Mouse (Mus musculus): ENCODE measurements around the gene Vmn1r16.
"Not testable (repeated sequence)": the region's sequence is repeated elsewhere in the genome, so short reads cannot be mapped to it uniquely, and the experiment has no call there.

The Vmn1r16 gene

DNA sequence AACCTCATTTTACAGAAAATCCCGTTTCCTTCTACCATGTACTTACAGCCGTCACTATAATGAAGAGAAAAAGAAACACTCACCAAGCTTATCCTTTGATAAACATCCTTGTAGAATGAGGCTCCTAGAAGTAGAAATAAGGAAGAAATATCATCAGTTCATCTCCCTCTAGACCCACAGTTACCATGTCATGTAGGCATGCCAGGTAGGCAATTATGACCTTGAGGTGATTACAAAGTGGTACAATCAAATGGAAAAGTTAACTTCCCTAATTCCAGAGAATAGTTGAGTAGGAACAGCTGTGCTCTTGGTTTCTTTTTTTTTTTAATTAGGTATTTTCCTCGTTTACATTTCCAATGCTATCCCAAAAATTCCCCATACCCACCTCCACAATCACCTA, at the start of gene Vmn1r16:
TSS of gene Vmn1r16 (minus strand) at position 101 of the 400 bp plus-strand sequence.
- no peak for DNase-seq (ENCODE audit: low spot score in 2 of 2)

DNA sequence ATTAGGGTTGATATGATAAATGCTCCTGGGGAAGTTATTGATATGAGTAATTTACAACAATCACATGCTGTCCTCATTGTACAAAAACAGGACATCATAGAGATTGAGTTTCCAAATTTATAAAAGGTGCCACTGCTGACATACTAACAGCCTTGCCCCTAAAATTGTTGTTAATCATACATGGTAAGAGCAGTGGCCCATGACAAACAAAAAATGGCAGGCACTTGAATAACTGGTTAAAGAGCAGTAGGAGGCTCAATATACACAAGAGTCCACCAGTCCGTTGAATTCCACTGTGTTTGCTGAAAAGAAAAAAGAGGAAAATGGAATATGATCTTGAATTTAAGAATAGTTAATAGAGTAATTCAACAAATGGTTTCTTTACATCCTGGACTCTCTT, 38.2 kb upstream of the Vmn1r16 start:
- no peak for DNase-seq (ENCODE audit: low spot score in 2 of 2)

DNA sequence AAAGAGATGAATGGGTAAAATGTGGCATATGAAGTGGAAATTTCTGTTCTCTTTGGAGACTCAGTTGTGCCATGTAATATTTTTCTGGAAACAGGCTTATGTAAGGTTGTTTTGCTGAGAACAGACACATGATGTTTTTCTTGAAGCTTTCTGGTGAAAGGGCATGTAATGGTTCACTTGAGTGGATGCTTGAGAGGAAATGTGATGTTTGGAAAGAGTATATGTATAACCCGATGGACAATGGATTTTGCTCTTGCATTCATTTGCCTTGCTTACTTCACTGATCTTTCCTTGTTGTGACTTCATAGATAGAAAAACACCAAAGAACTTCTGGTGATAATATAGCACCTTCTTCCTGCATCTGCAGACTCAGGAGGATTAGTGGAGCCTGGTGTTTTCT, 36.6 kb upstream of the Vmn1r16 start:
- not testable (repeated sequence) for DNase-seq (ENCODE audit: low spot score in 2 of 2)

DNA sequence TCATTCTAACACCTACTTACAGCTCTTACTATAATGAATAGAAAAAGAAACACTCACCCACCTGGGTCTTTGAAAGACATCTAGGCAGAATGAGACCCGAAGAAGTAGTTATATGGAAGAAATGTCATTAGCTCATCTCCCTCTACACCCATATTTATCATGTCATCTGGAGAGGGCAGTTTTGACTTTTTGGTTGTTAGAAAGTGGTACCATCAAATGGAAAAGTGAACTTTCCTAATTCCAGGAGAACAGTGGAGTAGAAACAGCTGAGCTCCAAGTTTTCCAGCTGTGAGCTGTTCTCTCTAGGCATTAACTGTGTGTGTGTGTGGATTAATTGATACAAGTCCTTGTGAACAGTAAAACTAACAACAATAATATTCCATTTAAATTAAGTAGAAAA, 34.3 kb upstream of the Vmn1r16 start, which contains the start of gene Vmn1r17:
TSS of gene Vmn1r17 (minus strand) at position 101 of the 400 bp plus-strand sequence.
- DNase-seq (ENCODE audit: low spot score in 2 of 2), result no peak

DNA sequence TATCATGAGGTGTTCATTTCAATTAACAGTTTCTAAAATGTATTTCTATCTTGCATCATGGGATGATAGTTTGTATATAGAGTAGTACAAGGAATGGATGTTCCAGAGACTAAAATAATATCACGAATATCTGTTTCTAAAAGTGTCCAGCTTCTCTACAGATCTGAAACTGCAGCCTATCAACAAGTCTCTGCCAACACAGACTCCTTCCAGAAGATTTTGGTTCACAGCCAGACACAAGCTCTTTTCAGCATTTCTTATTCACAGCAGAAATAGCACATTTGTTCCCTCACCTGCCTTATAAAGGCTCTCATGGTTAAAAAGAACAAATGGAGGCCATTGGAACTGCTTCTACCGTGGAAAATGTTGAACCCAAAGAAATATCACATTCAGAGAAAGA, 27.6 kb upstream of the Vmn1r16 start:
- DNase-seq (ENCODE audit: low spot score in 2 of 2), result peak in 1 of 2 experiments; percentile 8

DNA sequence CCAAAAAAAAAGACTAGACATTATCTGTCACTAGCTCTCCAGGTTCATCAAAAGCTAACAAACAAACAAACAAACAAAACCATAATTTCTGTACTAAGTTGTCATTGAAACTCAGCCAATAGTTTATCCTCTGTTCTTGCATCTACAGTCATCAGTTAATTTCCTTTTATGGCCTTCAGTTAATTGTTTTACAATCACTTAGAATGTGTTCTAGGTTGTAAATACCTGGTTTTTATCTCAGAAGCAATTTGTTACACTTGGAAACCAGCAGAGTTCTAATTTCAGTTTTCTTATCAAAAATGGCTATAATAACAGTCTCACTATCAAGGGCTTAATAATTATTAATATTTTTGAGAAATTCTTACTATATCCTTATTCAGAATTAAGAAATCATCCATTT, 3.1 kb downstream of the Vmn1r16 start:
- no peak for DNase-seq (ENCODE audit: low spot score in 2 of 2)

DNA sequence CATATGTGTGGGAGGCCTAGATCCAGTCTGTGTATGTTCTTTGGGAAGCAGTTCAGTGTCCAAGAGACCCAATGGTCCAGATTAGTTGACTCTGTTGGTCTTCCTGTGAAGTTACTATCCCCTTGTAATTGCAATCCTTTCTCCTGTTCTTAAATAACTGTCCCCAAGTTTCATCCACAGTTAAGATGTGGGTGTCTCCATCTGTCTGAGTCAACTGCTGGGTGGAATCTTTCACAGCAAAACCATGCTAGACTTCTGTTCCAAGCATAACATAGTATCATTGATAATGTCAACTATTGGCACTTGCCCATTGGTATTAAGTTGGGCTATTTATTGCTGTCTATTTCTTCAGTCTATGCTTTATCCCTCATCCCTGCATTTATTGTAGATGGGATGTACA, 50.3 kb downstream of the Vmn1r16 start:
- DNase-seq (ENCODE audit: low spot score in 2 of 2), result no peak

DNA sequence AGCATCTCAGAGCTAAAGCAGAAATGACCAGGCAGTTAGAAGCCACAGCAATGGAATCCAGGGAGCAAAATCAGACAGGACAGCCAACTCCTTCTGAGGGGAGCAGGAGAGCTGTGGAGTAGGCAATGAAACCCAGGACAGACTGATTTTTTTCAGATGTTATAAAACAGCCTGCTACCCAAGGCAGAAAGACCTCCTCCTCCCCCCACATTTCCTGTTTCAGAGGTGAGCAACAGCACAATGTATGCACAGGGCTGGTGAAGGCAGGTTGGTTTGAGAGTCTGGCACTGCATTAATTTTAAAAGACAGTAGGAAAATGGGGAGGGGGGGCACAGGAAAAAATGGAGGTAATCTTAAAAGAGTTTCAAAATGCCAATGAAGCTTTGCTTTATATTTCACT, 56.8 kb downstream of the Vmn1r16 start:
- DNase-seq (ENCODE audit: low spot score in 2 of 2), result no peak

DNA sequence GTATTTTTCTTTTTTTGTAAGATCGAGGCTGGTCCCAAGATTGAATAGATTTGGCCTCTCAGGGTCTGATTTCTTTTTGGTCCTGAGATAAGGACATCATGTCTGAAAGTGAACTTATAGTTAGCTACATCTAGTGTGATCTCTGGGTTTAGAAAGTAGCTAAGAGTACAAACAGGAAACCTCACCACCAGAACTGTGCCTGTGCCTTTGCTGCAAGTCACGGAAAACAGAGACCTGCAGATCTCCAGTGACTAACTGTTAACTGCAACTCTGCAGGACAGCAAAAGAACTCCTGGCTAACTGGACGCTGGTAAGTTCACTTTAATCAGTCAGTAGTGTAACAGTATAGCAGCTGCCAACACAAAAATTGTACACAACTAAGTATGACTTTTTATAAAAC, 57.4 kb downstream of the Vmn1r16 start:
- no peak for DNase-seq (ENCODE audit: low spot score in 2 of 2)

Measured in frontal cortex, postnatal 36 days (tissue).